Mouse (Mus musculus): ENCODE results near the gene Supt6. TPM values are rescaled to one million over a fixed set of nuclear protein-coding genes. Genes with fewer than 3 reads are reported as not detected.
A peak's percentile ranks its signal among the peaks of the same experiment; 100 is the strongest.

Supt6 gene
- polyA plus RNA-seq, 1 experiment, result 33.9 TPM

DNA sequence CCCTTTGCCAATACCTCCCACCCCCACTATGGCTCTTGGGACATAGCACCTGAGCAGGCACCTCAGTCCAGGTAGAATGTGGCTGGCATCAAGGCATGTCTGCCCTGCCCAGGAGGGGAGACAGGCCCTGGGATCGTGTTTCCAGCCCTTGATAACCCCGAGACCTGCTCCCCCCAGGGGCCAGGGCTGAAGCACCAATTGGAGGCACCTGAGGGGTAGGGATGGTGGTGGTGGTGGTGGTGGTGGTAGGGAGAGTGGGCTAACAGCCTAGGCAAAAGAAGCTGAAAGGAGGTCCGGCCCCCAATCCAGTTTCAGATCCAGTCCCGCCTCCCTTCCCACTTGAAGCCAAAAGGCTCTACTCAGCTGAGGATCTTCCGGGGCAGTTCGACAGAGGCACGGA, 86.2 kb downstream of the Supt6 start:
- H3K79me2 ChIP-seq (ENCODE audit: control insufficient read depth, insufficient read depth), result peaks cover 61% of the 10 kb centered on the region
- no peaks in the 10 kb centered on the region for H3K27me3 ChIP-seq (ENCODE audit: control insufficient read depth, insufficient read depth, insufficient read length)
- peaks cover 84% of the 10 kb centered on the region for H3K36me3 ChIP-seq (ENCODE audit: control insufficient read depth, insufficient read depth)
- TF ChIP-seq CTCF (IDR thresholded peaks at IDR 0.05; ENCODE audit: control insufficient read depth, insufficient read depth, insufficient read length) (no peak), FOSL1 (IDR thresholded peaks at IDR 0.05; ENCODE audit: insufficient read depth, low read length, poor library complexity, severe bottlenecking) (no peak), MYOG (IDR thresholded peaks at IDR 0.05; ENCODE audit: control insufficient read depth, extremely low read depth, insufficient read length) (no peak), USF1 (IDR thresholded peaks at IDR 0.05; ENCODE audit: low read depth) (no peak), MAX (IDR thresholded peaks at IDR 0.05) (no peak), MYOD1 (IDR thresholded peaks at IDR 0.05; ENCODE audit: control insufficient read depth, insufficient read length, low read depth) (no peak), CEBPB (IDR thresholded peaks at IDR 0.05; ENCODE audit: low read depth) (no peak)
- H3K4me3 ChIP-seq (ENCODE audit: insufficient read depth, poor library complexity, severe bottlenecking), result no peak overlapping the region
- H3ac ChIP-seq (ENCODE audit: control insufficient read depth, insufficient read length, low read depth), result no peak overlapping the region
- peaks cover 43% of the 10 kb centered on the region for H3K79me3 ChIP-seq (ENCODE audit: low read depth)

DNA sequence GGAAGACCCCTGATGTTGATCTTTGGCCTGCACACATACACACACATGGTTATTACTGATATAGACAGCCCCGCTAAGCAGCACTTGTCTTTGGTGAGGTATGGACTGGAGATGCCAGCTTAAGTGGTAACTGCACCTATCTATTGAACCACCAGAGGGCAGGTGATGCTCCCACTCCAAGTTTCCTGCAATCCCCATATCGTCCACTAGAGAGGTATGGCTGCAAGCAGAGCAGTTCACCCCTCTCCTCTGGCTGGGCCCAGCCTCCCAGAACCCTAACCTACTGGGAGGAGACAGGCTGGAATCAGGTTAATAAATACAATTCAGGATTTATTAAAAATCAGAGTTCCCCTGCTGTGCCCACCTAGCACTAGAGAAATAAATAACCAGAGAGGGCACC, 86.7 kb downstream of the Supt6 start:
- no peaks in the 10 kb centered on the region for H3K27me3 ChIP-seq (ENCODE audit: control insufficient read depth, insufficient read depth, insufficient read length)

More for the DNA sequence above, 86.7 kb downstream of the Supt6 start:
- Histone ChIP-seq H3K4me3 (ENCODE audit: insufficient read depth, poor library complexity, severe bottlenecking) (no peak overlapping the region), H3K36me3 (ENCODE audit: control insufficient read depth, insufficient read depth) (peaks cover 88% of the 10 kb centered on the region), H3ac (ENCODE audit: control insufficient read depth, insufficient read length, low read depth) (no peak overlapping the region), H3K79me2 (ENCODE audit: control insufficient read depth, insufficient read depth) (peaks cover 56% of the 10 kb centered on the region), H3K79me3 (ENCODE audit: low read depth) (peaks cover 38% of the 10 kb centered on the region)
- no peak for TF ChIP-seq CEBPB (IDR thresholded peaks at IDR 0.05; ENCODE audit: low read depth)
- no peak for TF ChIP-seq MYOG (IDR thresholded peaks at IDR 0.05; ENCODE audit: control insufficient read depth, extremely low read depth, insufficient read length)
- peak; percentile 85 for TF ChIP-seq CTCF (IDR thresholded peaks at IDR 0.05; ENCODE audit: control insufficient read depth, insufficient read depth, insufficient read length)
- peak; percentile 31 for TF ChIP-seq MAX (IDR thresholded peaks at IDR 0.05)
- no peak for TF ChIP-seq FOSL1 (IDR thresholded peaks at IDR 0.05; ENCODE audit: insufficient read depth, low read length, poor library complexity, severe bottlenecking)
- no peak for TF ChIP-seq USF1 (IDR thresholded peaks at IDR 0.05; ENCODE audit: low read depth)
- no peak for TF ChIP-seq MYOD1 (IDR thresholded peaks at IDR 0.05; ENCODE audit: control insufficient read depth, insufficient read length, low read depth)

Small RNA genes lying within 50 kb of the gene (microRNA-seq; reads per million reads assigned to microRNA genes)
- gene Mir7653 (ENCODE audit: borderline microRNAs expressed), result 0.44 reads per million, percentile 6 among the genes with 10 or more reads in this experiment

Other genes with a start within 250 kb of the Supt6 start
- 16.7 TPM for gene Dhrs13, start 213.7 kb downstream of the Supt6 start, polyA plus RNA-seq (2012; fragmentation: generic; extraction: Trizol)
- gene Flot2, start 208.1 kb downstream of the Supt6 start, polyA plus RNA-seq (2012; fragmentation: generic; extraction: Trizol), result 72.0 TPM
- gene Eral1, start 165.6 kb downstream of the Supt6 start, polyA plus RNA-seq (2012; fragmentation: generic; extraction: Trizol), result 21.5 TPM
- gene Fam222b, start 151.3 kb downstream of the Supt6 start, polyA plus RNA-seq (2012; fragmentation: generic; extraction: Trizol), result 12.2 TPM
- gene Traf4, start 80.4 kb downstream of the Supt6 start, polyA plus RNA-seq (2012; fragmentation: generic; extraction: Trizol), result 99.8 TPM
- 8.9 TPM for gene Nek8, start 69.3 kb downstream of the Supt6 start, polyA plus RNA-seq (2012; fragmentation: generic; extraction: Trizol)
- gene Tlcd1, start 69.3 kb downstream of the Supt6 start, polyA plus RNA-seq (2012; fragmentation: generic; extraction: Trizol), result 15.9 TPM
- 4,612 TPM for gene Rpl23a, start 62.4 kb downstream of the Supt6 start, polyA plus RNA-seq (2012; fragmentation: generic; extraction: Trizol)
- 182 TPM for gene Rab34, start 57.6 kb downstream of the Supt6 start, polyA plus RNA-seq (2012; fragmentation: generic; extraction: Trizol)
- gene Proca1, start 52.6 kb downstream of the Supt6 start, polyA plus RNA-seq (2012; fragmentation: generic; extraction: Trizol), result 0.18 TPM
- gene Sdf2, start 241 bp downstream of the Supt6 start, polyA plus RNA-seq (2012; fragmentation: generic; extraction: Trizol), result 76.8 TPM
- gene 2610507B11Rik, start 15.8 kb upstream of the Supt6 start, polyA plus RNA-seq (2012; fragmentation: generic; extraction: Trizol), result 82.8 TPM
- 0.02 TPM for gene BC030499, start 44.9 kb upstream of the Supt6 start, polyA plus RNA-seq (2012; fragmentation: generic; extraction: Trizol)
- gene Spag5, start 55.5 kb upstream of the Supt6 start, polyA plus RNA-seq (2012; fragmentation: generic; extraction: Trizol), result 33.1 TPM
- gene Aldoc, start 77.0 kb upstream of the Supt6 start, polyA plus RNA-seq (2012; fragmentation: generic; extraction: Trizol), result 0.91 TPM
- 37.1 TPM for gene Pigs, start 82.4 kb upstream of the Supt6 start, polyA plus RNA-seq (2012; fragmentation: generic; extraction: Trizol)
- gene Unc119, start 97.5 kb upstream of the Supt6 start, polyA plus RNA-seq (2012; fragmentation: generic; extraction: Trizol), result 29.5 TPM
- gene Foxn1, start 140.6 kb upstream of the Supt6 start, polyA plus RNA-seq (2012; fragmentation: generic; extraction: Trizol), result 0.39 TPM
- not detected for gene Slc13a2, start 176.2 kb upstream of the Supt6 start, polyA plus RNA-seq (2012; fragmentation: generic; extraction: Trizol)
- gene Slc46a1, start 219.7 kb upstream of the Supt6 start, polyA plus RNA-seq (2012; fragmentation: generic; extraction: Trizol), result 7.3 TPM